Mouse (Mus musculus): ENCODE measurements around the gene Ccpg1. TPM values are rescaled to one million over a fixed set of nuclear protein-coding genes. Genes with fewer than 3 reads are reported as not detected.

Gene Ccpg1
- total RNA-seq, 4 experiments from 2014 or later = 156 to 205 (median 185) TPM

- DNase-seq = no peak
Observed at GRCm38 (mm10) chr9:72996167-72996566, 10.9 kb downstream of the Ccpg1 start.

GRCm38 (mm10) chr9:72996806-72997205 lies 11.6 kb downstream of the Ccpg1 start:
- no peak for DNase-seq

GRCm38 (mm10) chr9:73000487-73000886 lies 15.3 kb downstream of the Ccpg1 start:
- no peak for DNase-seq

- DNase-seq = no peak
Observed at GRCm38 (mm10) chr9:73001314-73002011, 16.2 kb downstream of the Ccpg1 start.

GRCm38 (mm10) chr9:73002177-73002576 lies 16.9 kb downstream of the Ccpg1 start:
- DNase-seq = no peak

- no peak for DNase-seq
Observed at GRCm38 (mm10) chr9:73004076-73004475, 18.8 kb downstream of the Ccpg1 start.

- no peak for DNase-seq
Observed at GRCm38 (mm10) chr9:73005106-73005505, 19.9 kb downstream of the Ccpg1 start.

GRCm38 (mm10) chr9:73006175-73006574 lies 20.9 kb downstream of the Ccpg1 start:
- no peak for DNase-seq

GRCm38 (mm10) chr9:73008384-73008783 lies 23.2 kb downstream of the Ccpg1 start:
- no peak for DNase-seq

GRCm38 (mm10) chr9:73012629-73013028 lies 27.4 kb downstream of the Ccpg1 start:
- no peak for DNase-seq

- DNase-seq = no peak
Observed at GRCm38 (mm10) chr9:73014724-73015123, 29.5 kb downstream of the Ccpg1 start.

- DNase-seq = no peak
Observed at GRCm38 (mm10) chr9:73019841-73020240, 34.6 kb downstream of the Ccpg1 start.

GRCm38 (mm10) chr9:73020566-73021097 lies 35.4 kb downstream of the Ccpg1 start:
- peak; percentile 60 for DNase-seq

- no peak for DNase-seq
Observed at GRCm38 (mm10) chr9:73025818-73026636, 40.8 kb downstream of the Ccpg1 start.

GRCm38 (mm10) chr9:73030443-73030842 lies 45.2 kb downstream of the Ccpg1 start:
- no peak for DNase-seq

- no peak for DNase-seq
Observed at GRCm38 (mm10) chr9:73031421-73031820, 46.2 kb downstream of the Ccpg1 start.

- no peak for DNase-seq
Observed at GRCm38 (mm10) chr9:73033406-73033805, 48.2 kb downstream of the Ccpg1 start.

- DNase-seq = peak; percentile 87
Observed at GRCm38 (mm10) chr9:73039222-73039945, 54.2 kb downstream of the Ccpg1 start.

- DNase-seq = no peak
Observed at GRCm38 (mm10) chr9:73040080-73040479, 54.9 kb downstream of the Ccpg1 start, which contains the start of gene Pigb. Pigb (minus strand) TSS chr9:73040378.

GRCm38 (mm10) chr9:73044146-73045079 lies 59.2 kb downstream of the Ccpg1 start, which contains the start of gene Rab27a:
Rab27a (plus strand) TSS chr9:73044854.
- DNase-seq = peak; percentile 70

GRCm38 (mm10) chr9:73045204-73045603 lies 60.0 kb downstream of the Ccpg1 start:
- DNase-seq = no peak
